Mouse (Mus musculus) frontal cortex, adult 2 months (tissue): ENCODE results near the gene Fkbp1a. TPM values are rescaled to one million over a fixed set of nuclear protein-coding genes. Genes with fewer than 3 reads are reported as not detected.

Experiments used
- DNase-seq, 2 experiments: peaks; one replicate each; pipeline ENCODE4 v3.0.0; 2022; ENCODE audit warnings: low spot score in 1 of 2; ENCODE audit errors: extremely low spot score in 1 of 2
- polyA plus RNA-seq: library from polyadenylated mRNA; depleted of rRNA; stranded (reverse); fragments of >200 nt; gene quantifications from 2 replicates; pipeline ENCODE4 v1.2.3, GENCODE M21; 2012; rRNA removed

The Fkbp1a gene
- polyA plus RNA-seq, 1 experiment = 388 TPM

- peak in 1 of 2 experiments; percentile 59 for DNase-seq
Measured at GRCm38 (mm10) chr2:151603630-151604029, 61.3 kb downstream of the Fkbp1a start.

- peak; percentile 79 to 88 for DNase-seq
Measured at GRCm38 (mm10) chr2:151605437-151605987, 63.2 kb downstream of the Fkbp1a start.

GRCm38 (mm10) chr2:151608435-151608834, 66.2 kb downstream of the Fkbp1a start:
- no peak for DNase-seq

GRCm38 (mm10) chr2:151609974-151610373, 67.7 kb downstream of the Fkbp1a start:
- DNase-seq = no peak

Other genes starting within 250 kb of the Fkbp1a start
- gene 4921509C19Rik, start 66.3 kb upstream of the Fkbp1a start, polyA plus RNA-seq = not detected in 2 replicates
- 149 and 154 TPM in 2 replicates for gene Nsfl1c, start 48.3 kb upstream of the Fkbp1a start, polyA plus RNA-seq
- 1.8 TPM in 2 replicates for gene Sdcbp2, start 30.1 kb downstream of the Fkbp1a start, polyA plus RNA-seq
- gene Snph, start 90.1 kb downstream of the Fkbp1a start, polyA plus RNA-seq = 157 and 159 TPM in 2 replicates
- 0.34 and 0.62 TPM in 2 replicates for gene Rad21l, start 126.0 kb downstream of the Fkbp1a start, polyA plus RNA-seq
- 6.3 and 7.1 TPM in 2 replicates for gene Tmem74b, start 159.5 kb downstream of the Fkbp1a start, polyA plus RNA-seq
- gene Psmf1, start 201.7 kb downstream of the Fkbp1a start, polyA plus RNA-seq = 38.7 and 41.4 TPM in 2 replicates